Mouse (Mus musculus) gastrocnemius, adult 8-10 months (tissue): ENCODE data around the gene Ier2. TPM values are rescaled to one million over a fixed set of nuclear protein-coding genes. Genes with fewer than 3 reads are reported as not detected.
"Not testable (repeated sequence)": the region's sequence is repeated elsewhere in the genome, so short reads cannot be mapped to it uniquely, and the experiment has no call there.

Source experiments
- DNase-seq, 2 experiments: peaks; one replicate each; pipeline ENCODE4 v3.0.0; 2022; ENCODE audit warnings: low spot score in 2 of 2
- total RNA-seq, 4 experiments: library from RNA; stranded (reverse); gene quantifications; 2 replicates each; pipeline ENCODE4 v1.2.4; 2022

Gene Ier2
- total RNA-seq, 4 experiments from 2014 or later: 4.3 to 5.1 (median 4.5) TPM

DNA sequence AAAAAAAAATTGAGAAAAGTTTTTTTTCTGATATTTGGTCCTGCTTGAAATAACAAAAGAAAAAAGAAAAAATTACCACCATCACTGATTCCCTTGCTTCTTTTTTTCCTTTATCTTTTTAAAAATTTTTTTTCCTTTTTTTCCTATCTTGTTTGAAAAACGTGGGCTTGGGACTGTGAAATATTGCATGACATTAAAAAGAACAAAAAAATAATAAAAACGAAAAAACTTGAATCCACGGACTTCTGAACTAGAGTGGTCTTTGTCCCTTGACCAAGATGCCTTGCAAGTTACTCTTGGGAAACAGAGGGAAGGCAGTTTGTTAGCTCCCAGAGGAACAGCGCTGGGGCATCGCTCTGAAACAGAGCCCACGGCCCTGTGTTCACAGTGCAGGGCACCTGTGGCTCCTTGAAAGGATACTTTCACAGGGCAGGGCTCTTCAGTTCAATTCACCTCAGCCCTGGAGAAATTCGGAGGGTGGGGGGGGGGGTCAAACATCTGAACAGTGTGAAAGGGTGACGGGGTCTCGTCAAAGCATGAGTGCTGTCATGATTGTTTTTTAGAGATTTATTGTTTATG lies 22.6 kb downstream of the Ier2 start:
- no peak for DNase-seq

DNA sequence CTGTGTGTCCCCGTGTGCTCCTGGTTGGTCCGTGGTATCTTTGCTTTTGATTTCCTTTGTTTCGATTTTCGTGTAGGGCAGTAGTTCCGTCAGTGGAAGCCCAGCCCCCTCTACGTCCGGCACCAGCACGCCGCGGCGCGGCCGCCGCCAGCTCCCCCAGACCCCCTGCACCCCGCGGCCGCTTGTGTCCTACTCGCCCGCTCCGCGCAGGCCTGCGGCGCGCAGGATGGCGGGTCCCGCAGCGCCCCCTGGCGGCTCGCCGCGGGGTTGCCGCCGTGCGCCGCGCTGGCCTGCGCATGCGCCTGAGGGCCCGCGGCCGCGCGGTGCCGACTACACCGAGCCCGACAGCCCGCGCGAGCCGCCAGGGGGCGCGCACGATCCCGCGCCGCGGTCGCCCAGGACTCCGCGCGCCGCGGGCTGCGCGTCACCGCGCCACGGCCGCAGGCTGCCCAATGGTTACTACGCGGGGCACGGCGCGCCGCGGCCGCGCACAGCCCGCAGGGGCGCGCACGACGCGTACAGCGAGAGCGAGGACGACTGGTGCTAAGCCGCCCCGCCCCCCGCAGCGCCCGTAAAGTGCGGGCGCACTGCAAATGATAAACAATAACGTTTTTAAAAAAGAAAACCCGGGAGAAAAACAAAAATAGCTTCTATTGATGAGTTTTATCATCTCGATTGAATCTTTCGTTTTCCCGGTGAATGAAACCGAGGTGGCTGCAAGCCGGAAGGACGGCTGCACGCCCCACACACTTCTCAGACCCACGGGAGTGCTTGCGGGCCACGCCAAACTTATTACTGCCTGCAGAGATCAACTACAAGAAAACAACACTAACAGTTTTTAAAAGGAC lies 23.3 kb downstream of the Ier2 start:
- peak; percentile 94 to 96 for DNase-seq

DNA sequence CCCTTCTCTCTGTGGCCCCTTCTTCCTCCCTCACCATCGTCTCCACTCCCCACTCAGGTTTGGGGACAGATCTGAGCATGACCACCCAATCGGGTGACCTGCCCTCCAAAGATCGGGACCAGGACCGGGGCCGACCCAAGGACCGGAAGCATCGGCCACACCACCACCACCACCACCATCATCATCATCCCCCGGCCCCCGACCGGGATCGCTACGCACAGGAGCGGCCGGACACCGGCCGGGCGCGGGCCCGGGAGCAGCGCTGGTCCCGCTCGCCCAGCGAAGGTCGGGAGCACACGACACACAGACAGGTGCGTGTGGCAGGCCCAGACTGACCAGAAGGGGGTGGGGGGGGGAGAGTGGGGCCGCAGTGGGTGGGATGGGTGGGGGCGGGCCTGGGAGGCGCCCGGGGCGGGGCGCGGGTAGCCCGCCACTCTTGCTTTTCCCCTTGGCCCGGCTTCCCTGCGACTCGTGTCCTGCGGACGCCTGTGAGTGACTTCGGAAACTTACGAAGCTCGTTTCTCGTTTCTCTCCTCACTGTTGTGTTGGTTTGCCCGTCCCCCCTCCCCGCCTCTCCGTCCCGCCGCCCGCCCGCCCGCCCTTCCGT lies 24.0 kb downstream of the Ier2 start:
- DNase-seq: peak in 1 of 2 experiments; percentile 32

DNA sequence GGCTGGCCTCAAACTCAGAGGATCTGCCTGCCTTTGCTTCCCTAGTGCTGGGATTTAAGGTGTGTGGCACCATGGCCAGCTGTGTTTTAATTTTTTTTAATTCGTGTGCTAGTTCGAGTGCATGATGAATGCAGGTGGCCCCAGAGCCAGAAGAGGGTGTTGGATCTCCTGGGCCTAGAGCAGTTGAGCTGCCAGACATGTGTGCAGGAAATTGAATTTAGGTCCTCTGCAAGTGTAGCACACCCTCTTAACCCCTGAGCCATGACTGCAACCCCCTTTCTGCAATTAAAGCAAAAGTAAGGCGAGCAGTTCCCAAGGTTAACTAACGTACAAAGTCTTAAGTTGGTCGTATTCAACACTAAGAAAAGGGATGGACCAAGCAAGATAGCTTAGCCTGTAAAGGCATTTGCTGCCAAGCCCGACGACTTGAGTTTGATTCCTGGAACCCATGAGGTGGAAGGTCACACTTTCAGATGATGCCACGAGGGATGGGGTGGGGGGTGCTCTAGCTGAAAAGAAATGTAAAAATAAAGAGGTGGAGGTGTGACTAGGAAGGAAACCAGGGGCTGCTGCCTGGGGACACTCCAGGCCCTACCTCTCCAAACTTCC lies 24.6 kb downstream of the Ier2 start:
- no peak for DNase-seq

DNA sequence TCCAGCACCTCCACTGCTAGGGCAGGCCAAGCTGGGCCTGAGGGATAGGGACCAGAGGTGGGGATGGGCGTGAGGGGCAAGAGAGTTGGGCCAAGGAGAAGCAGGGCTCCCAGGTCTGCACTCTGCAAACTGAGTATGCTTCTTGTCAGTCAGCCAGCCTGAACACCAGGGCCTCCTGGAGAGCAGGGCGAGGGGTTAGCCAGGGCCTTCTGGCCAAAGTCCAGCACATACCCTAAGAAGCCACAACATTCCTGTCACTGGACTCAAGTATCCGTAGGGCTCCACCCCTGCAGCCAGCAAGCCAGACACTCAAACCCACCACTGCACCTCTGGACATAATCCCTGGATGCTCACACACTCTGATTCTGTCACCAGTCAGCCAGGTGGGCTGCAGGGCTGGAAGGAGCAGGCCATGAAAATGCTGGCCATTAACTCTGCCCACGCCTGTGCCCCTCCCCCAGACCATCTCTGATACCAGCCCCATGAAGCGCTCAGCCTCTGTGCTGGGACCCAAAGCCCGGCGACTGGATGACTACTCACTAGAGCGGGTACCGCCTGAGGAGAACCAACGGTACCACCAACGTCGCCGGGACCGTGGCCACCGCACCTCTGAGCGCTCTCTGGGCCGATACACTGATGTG lies 26.5 kb downstream of the Ier2 start:
- DNase-seq: no peak

DNA sequence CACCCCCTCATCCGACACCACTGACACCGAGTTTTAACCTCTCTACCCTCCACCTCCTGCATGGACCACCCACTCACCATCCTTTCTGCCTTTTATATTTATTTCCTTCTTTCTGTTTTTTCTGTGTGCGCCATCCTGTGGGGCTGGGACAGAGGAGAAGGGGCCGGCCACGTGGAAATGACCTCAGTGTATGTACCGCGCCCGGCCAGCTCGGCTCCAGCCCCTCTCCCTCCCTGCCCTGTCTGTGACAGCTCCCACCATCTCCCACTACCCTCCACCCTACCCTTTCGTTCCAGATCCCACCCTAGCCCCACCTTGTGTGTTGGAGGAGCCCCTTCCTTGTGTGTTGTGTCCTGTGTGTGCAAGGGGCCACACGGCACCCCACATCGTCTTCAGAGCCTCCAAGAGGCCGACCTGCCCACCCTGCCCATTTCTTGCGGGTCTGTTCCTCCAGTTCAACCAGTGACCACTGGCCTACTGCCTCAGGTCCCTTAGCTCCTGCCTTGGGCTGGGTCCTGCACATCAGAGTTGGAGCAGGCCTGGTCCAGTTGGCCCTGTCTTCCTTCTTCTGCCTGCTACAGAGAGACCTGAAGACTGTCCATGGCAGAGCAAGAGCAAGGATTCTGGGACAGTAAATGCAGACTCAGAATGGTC lies 27.1 kb downstream of the Ier2 start:
- no peak for DNase-seq

DNA sequence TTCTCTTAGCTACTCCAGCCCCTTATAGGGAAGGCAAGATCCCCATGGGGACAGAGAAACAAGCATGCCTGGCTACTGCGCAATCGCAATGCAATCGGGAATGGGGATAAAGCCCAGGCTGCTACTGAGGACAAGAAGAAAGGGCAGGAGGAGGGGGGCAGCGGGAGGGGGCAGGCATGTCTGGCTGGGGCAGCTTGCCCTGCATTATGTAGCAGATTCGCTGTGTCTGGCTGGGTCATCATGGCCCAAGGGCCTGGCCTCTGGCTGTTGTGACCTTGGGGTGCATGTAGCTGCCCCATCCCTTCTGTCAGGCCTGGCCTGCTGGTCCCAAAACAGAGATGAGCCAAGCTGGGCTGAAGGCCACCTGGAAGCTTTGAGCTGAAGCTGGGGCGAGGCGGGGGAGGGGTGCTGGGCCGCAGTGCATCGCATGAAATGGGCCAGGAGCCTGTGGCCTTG lies 27.8 kb downstream of the Ier2 start:
- DNase-seq: peak; percentile 74 to 85

DNA sequence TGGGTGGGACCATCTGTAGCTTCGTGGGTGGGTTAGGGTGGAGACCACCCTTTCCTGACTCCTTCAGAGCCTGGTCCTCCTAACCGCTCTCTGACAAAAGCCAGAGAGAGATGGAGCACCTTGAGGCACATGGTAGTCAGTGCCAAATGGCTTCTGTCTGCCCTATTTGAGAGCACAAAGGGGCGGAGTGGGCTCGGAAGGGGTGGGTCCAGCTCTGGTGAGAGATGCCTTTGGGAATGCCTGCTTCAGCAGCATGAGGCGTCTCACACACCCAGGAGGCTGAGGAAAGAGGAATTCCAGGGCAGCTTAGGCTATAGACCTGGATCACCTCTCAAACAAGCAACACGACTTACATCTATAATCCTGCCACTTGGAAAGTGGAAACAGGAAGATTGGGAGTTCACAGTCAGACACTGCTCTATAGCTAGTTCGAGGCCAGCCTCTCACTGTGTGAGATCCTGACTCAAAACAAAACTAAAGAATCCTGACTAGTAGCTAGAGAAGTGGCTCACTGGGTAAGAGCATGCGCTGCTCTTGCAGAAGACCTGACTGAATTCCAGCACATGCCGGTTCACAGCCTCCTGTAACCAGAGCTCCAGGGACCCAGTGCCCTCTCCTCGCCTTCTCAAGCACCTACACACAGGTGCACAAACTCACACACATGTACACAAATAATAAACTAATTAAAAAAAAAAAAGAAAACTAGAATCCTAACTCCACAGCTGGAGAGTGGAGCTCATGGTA lies 28.6 kb downstream of the Ier2 start:
- no peak for DNase-seq

DNA sequence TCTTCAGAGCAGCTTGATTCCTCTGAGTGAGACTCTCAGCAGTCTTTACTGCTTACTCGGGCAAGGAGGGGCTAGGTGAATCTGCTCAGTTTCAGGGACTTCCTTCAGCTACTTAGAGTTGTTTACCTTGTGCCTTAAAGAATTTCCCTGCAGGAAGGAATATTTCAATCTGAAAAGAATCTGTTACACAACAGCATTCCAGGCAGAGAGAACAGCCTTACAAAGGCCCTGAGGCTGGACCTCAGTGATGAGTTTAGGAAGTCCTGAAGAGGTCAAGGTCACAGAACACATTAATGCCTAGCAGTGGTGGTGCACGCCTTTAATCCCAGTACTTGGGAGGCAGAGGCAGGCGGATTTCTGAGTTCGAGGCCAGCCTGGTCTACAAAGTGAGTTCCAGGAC lies 30.8 kb downstream of the Ier2 start:
- DNase-seq: no peak

DNA sequence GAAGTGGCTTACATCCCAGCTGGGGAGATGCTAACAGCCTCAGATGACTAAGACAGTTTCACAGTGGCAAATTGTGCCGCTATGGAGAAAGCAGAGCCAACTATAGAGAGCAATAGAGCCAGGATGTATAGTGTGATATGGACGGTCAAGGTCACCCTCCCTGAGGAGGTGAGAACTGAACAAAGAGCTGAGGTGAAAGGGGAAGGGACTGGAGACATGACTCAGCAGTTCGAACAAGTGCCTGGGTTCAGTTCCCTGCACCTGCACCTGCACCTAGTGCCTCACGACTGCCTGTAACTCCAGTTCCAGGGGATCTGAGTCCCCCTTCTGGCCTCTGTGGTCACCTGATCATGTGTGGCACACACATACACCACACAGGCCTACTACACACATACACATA lies 32.5 kb downstream of the Ier2 start:
- DNase-seq: no peak

DNA sequence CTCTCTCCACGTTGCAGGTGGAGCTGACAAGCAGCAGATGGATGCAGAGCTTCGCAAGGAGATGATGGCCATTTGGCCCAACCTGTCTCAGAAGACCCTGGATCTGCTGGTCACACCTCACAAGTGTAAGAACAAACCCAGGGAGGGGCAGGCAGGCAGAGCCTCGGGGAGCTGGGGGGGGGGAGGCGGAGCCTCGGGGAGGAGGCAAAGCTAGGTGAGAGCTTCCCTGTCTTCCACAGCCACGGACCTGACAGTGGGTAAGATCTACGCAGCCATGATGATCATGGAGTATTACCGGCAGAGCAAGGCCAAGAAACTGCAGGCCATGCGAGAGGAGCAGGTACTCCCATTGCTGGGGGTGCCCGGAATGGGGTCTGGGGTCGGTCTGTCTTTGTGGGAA lies 33.1 kb downstream of the Ier2 start:
- DNase-seq: no peak

DNA sequence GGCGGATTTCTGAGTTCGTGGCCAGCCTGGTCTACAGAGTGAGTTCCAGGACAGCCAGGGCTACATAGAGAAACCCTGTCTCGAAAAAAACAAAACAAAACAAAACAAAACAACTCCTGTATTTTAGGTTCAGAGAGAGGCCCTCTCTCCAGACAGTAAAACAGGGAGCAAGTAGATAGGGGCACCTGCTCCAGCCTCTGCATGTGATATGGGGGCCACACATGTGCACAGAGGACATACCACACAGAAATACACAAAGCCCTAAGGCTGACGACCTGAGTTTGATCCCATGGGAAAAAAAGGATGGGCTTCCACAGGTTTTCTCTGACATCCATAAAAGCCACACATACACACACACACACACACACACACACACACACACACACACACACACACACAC lies 39.2 kb downstream of the Ier2 start:
- not testable (repeated sequence) for DNase-seq

DNA sequence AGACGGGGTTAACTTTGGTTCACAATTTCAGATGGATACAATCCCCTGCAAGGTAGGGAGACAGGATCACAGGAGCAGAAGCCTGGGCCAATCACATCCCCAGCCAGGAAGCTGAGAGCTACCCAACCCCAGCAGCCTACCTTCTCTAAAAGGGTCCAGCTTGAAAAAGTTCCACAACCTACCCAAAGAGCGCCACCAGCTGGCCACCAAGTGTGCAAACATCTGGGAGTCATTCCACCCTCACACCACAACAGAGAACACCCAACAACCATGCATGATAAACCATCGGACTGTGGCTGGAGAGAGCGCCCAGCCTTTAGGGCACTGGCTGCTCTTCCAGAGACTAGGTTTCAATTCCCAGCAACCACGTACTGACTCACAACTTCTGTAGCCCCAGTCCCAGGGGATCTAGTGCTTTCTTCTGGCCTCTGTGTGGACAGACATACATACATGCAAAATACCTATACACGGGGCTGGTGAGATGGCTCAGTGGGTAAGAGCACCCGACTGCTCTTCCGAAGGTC lies 41.5 kb downstream of the Ier2 start:
- DNase-seq: no peak

DNA sequence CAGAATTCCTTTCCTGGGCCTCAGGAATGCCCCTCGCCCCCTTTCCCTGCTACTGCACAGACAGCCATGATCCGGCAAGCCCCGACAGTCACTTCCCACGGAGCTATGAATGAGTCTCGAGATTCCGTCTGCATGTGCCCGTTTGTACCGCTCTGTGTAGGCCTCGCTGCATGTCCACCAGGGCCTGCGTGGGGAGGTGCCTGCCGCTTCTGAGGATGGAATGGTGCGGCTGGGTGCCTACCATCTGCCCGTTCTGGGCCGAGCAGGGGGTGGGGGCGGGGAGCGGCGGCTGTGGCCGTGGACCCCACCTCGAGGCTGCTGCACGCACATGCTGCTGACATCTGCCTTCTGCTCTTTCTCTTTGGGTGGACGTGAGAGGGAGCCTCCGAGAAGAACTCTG lies 45.6 kb downstream of the Ier2 start:
- DNase-seq: no peak

DNA sequence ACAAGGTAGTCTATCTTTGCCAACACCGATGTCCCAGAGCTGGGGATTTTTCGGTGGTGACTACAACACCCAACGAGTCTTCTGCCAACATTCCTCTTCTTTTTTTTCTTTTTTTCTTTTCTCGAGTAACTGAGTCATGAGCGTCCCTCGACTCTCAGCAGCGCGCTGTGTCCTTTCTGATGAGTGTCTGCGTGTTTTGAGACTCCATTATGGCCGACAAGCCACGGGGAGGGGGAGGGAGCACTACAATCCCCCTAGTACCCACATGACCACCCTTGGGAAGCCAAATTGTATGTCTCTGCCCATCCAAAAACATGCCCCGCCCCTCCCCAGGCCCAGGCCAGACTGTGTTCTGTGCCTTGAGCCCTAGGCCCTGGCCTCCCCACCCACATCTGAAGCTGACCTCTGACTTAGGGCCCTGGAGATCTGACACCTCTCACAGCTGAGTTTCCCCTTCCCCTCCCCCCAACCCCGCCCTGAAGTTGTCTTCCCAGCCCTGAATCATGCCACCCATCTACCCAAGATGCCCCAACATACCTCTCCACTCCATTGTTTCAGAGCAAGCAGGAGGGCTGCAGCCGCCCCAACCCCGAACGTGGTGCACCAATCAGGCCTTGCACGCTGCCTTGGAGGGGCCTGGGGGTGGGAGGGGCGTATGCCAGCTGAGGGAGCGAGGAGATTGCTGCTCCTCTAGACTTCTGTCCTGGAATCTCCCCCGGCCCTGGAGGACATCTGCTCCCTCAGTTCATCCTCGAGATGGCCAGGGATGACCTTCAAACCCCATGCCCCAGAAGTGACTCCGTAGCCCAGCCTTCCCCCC lies 46.8 kb downstream of the Ier2 start:
- DNase-seq: no peak

DNA sequence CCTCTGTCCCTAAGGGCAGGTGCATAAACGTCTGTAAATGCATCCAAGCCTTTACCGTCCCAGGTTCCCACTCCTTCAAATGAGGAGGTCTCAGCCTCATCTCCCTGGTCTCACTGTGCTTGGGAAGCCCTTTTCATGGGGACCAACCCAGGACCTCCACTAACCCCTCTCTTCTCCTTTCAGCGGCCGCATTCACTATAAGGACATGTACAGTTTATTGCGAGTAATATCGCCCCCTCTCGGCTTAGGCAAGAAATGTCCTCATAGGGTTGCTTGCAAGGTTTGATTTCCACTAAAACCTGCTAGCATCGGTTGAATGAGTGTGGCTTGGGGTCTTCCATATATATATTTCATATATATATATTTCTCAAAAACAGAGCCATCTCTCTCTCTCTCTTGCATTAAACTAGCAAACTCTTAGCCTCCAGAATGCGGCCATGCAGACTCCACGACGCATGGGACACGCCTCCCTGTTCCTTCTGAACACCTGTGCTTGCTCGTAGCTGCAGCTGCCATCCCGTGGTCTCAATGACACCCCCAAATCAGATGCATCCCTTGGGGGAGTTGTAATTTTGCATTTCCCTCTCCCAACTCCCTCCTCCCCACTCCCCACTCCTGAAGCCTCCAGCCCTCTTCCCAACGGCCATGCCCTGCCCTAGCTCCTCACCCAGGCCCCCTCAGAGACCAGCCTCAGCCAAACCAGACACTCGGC lies 48.0 kb downstream of the Ier2 start:
- DNase-seq: no peak
